Mouse (Mus musculus) liver, embryonic 18 days (tissue): ENCODE measurements around the gene 4933402N22Rik. TPM values are rescaled to one million over a fixed set of nuclear protein-coding genes. Genes with fewer than 3 reads are reported as not detected.

ENCODE experiments used
- polyA plus RNA-seq: library from polyadenylated mRNA; depleted of rRNA; stranded (reverse); fragments of >200 nt; gene quantifications from 2 replicates; pipeline ENCODE4 v1.2.3, GENCODE M21; 2012; rRNA removed

The 4933402N22Rik gene
- not detected in 2 replicates for polyA plus RNA-seq

GRCm38 (mm10) chr5:11917743-11918142, at the start of gene 4933402N22Rik:
Gene 4933402N22Rik, plus strand, starts transcription at chr5:11918043.

Other genes with a start within 250 kb of the 4933402N22Rik start
- gene Gm8922, start 236.1 kb upstream of the 4933402N22Rik start, polyA plus RNA-seq: not detected in 2 replicates
- gene Gm8926, start 147.5 kb upstream of the 4933402N22Rik start, polyA plus RNA-seq: not detected in 2 replicates
- gene Gm6465, start 72.5 kb upstream of the 4933402N22Rik start, polyA plus RNA-seq: not detected in 2 replicates